Mouse (Mus musculus): ENCODE results near the gene Usp10.

The Usp10 gene

GRCm38 (mm10) chr8:119909944-119910546 lies at the start of gene Usp10:
Gene Usp10, plus strand, starts transcription at chr8:119910360.
- no peak for DNase-seq

GRCm38 (mm10) chr8:119861706-119862389 lies 48.3 kb upstream of the Usp10 start, which contains the start of gene Klhl36:
Gene Klhl36, plus strand, starts transcription at chr8:119862266.
- DNase-seq = peak; percentile 98

- DNase-seq = no peak
These were observed 47.8 kb upstream of the Usp10 start for GRCm38 (mm10) chr8:119862390-119862734.

- no peak for DNase-seq
These were observed 47.4 kb upstream of the Usp10 start for GRCm38 (mm10) chr8:119862749-119863148.

- no peak for DNase-seq
These were observed 40.5 kb upstream of the Usp10 start for GRCm38 (mm10) chr8:119869616-119870015.

GRCm38 (mm10) chr8:119873181-119873580 lies 37.0 kb upstream of the Usp10 start:
- DNase-seq = no peak

- DNase-seq = no peak
These were observed 28.9 kb upstream of the Usp10 start for GRCm38 (mm10) chr8:119881301-119881700.

- no peak for DNase-seq
These were observed 28.2 kb upstream of the Usp10 start for GRCm38 (mm10) chr8:119881917-119882316.

- DNase-seq = no peak
These were observed 26.9 kb upstream of the Usp10 start for GRCm38 (mm10) chr8:119883281-119883680.

- DNase-seq = peak; percentile 17
These were observed 24.5 kb upstream of the Usp10 start for GRCm38 (mm10) chr8:119885612-119886011.

- DNase-seq = peak; percentile 46
These were observed 23.0 kb upstream of the Usp10 start for GRCm38 (mm10) chr8:119887130-119887529.

GRCm38 (mm10) chr8:119888012-119888411 lies 22.1 kb upstream of the Usp10 start:
- no peak for DNase-seq

- no peak for DNase-seq
These were observed 13.1 kb upstream of the Usp10 start for GRCm38 (mm10) chr8:119897069-119897468.

GRCm38 (mm10) chr8:119897933-119898332 lies 12.2 kb upstream of the Usp10 start:
- no peak for DNase-seq

- no peak for DNase-seq
These were observed 8.8 kb upstream of the Usp10 start for GRCm38 (mm10) chr8:119901349-119901748.

GRCm38 (mm10) chr8:119901952-119902351 lies 8.2 kb upstream of the Usp10 start:
- DNase-seq = no peak

GRCm38 (mm10) chr8:119904323-119904911 lies 5.7 kb upstream of the Usp10 start:
- no peak for DNase-seq

- DNase-seq = peak; percentile 94
These were observed 542 bp downstream of the Usp10 start, which contains the start of gene Gm20388 for GRCm38 (mm10) chr8:119910547-119911257. Gene Gm20388, plus strand, starts transcription at chr8:119910841.

- no peak for DNase-seq
These were observed 1.2 kb downstream of the Usp10 start for GRCm38 (mm10) chr8:119911258-119911962.

- no peak for DNase-seq
These were observed 2.5 kb downstream of the Usp10 start for GRCm38 (mm10) chr8:119912643-119913042.

GRCm38 (mm10) chr8:119913181-119913580 lies 3.0 kb downstream of the Usp10 start:
- DNase-seq = no peak

GRCm38 (mm10) chr8:119914161-119914560 lies 4.0 kb downstream of the Usp10 start:
- DNase-seq = no peak

- DNase-seq = no peak
These were observed 5.1 kb downstream of the Usp10 start for GRCm38 (mm10) chr8:119915298-119915697.
